Mouse (Mus musculus): Measurements from ENCODE around the gene Gm44596. TPM values are rescaled to one million over a fixed set of nuclear protein-coding genes. Genes with fewer than 3 reads are reported as not detected.
A peak's percentile ranks its signal among the peaks of the same experiment; 100 is the strongest.

Gene Gm44596
- total and polyA plus RNA-seq, 3 experiments, result not detected

GRCm38 (mm10) chr6:128358999-128359398, 16.3 kb upstream of the Gm44596 start:
- WGBS, result 25% methylated on average over 2 of the region's 2 CpGs
- H3K79me2 ChIP-seq (replicated peaks; ENCODE audit: control insufficient read depth, insufficient read depth, low read length), result no peaks in the 10 kb centered on the region
- no peak overlapping the region for H3K27ac ChIP-seq
- H3K4me3 ChIP-seq, result no peak overlapping the region
- H3K36me3 ChIP-seq (ENCODE audit: control insufficient read depth, insufficient read depth, low read length), result no peaks in the 10 kb centered on the region
- DNase-seq, result peak; percentile 50 to 79
- H3K9ac ChIP-seq (ENCODE audit: low read depth, low read length), result no peak overlapping the region
- TF ChIP-seq POLR2A (IDR thresholded peaks at IDR 0.05; ENCODE audit: insufficient read depth, low read depth, low read length) (no peak), CTCF (IDR thresholded peaks at IDR 0.05) (peak; percentile 96), EP300 (IDR thresholded peaks at IDR 0.05; ENCODE audit: insufficient read depth, low read depth, low read length) (peak; percentile 44; the same call in 1 of the 2 replicates)
- H3K27me3 ChIP-seq (ENCODE audit: control insufficient read depth, insufficient read depth, low read length), result no peaks in the 10 kb centered on the region
- H3K4me1 ChIP-seq (ENCODE audit: control insufficient read depth, insufficient read depth, low read length), result peaks cover 2% of the 10 kb centered on the region; the same call in 1 of the 2 replicates
- intact Hi-C loops (cut with DNase I), result loop anchor here (1.0 kb wide), 1 partner anchor 41 kb away; no protein-coding TSS in a partner anchor

- TF ChIP-seq EP300 (IDR thresholded peaks at IDR 0.05; ENCODE audit: insufficient read depth, low read depth, low read length) (no peak), POLR2A (IDR thresholded peaks at IDR 0.05; ENCODE audit: insufficient read depth, low read depth, low read length) (no peak), CTCF (IDR thresholded peaks at IDR 0.05) (no peak)
- H3K27me3 ChIP-seq (ENCODE audit: control insufficient read depth, insufficient read depth, low read length), result no peaks in the 10 kb centered on the region
- peaks cover 1% of the 10 kb centered on the region; the same call in 1 of the 2 replicates for H3K4me1 ChIP-seq (ENCODE audit: control insufficient read depth, insufficient read depth, low read length)
- intact Hi-C loops (cut with DNase I), result loop anchor here (5.0 kb wide), 2 partner anchors 50 to 160 kb away; no protein-coding TSS in a partner anchor
- peak overlapping the region; percentile 84 for H3K9ac ChIP-seq (ENCODE audit: low read depth, low read length)
- DNase-seq, result no peak
- peak overlapping the region; percentile 83 for H3K4me3 ChIP-seq
- 25% methylated on average over 9 of the region's 9 CpGs for WGBS
- peak overlapping the region; percentile 80 for H3K27ac ChIP-seq
- H3K36me3 ChIP-seq (ENCODE audit: control insufficient read depth, insufficient read depth, low read length), result no peaks in the 10 kb centered on the region
- no peaks in the 10 kb centered on the region; the same call in 1 of the 2 replicates for H3K79me2 ChIP-seq (replicated peaks; ENCODE audit: control insufficient read depth, insufficient read depth, low read length)
These were observed 13.4 kb upstream of the Gm44596 start for GRCm38 (mm10) chr6:128361901-128362300.

- no peaks in the 10 kb centered on the region; the same call in 1 of the 2 replicates for H3K79me2 ChIP-seq (replicated peaks; ENCODE audit: control insufficient read depth, insufficient read depth, low read length)
- no peaks in the 10 kb centered on the region for H3K36me3 ChIP-seq (ENCODE audit: control insufficient read depth, insufficient read depth, low read length)
- WGBS, result under 1% methylated on average over 75 of the region's 76 CpGs
- H3K27me3 ChIP-seq (ENCODE audit: control insufficient read depth, insufficient read depth, low read length), result no peaks in the 10 kb centered on the region
- peak within 1 kb of the TSS; percentile 83 for H3K4me3 ChIP-seq
- peak within 1 kb of the TSS; percentile 84 for H3K9ac ChIP-seq (ENCODE audit: low read depth, low read length)
- peaks cover 1% of the 10 kb centered on the region; the same call in 1 of the 2 replicates for H3K4me1 ChIP-seq (ENCODE audit: control insufficient read depth, insufficient read depth, low read length)
- TF ChIP-seq POLR2A (IDR thresholded peaks at IDR 0.05; ENCODE audit: insufficient read depth, low read depth, low read length) (no peak), EP300 (IDR thresholded peaks at IDR 0.05; ENCODE audit: insufficient read depth, low read depth, low read length) (no peak), CTCF (IDR thresholded peaks at IDR 0.05) (no peak)
- intact Hi-C loops (cut with DNase I), result loop anchor here (5.0 kb wide), 2 partner anchors 50 to 160 kb away; no protein-coding TSS in a partner anchor
- H3K27ac ChIP-seq, result peak within 1 kb of the TSS; percentile 80
- peak; percentile 90 to 92 for DNase-seq
These were observed 12.8 kb upstream of the Gm44596 start, which contains the start of the genes Rhno1 and Foxm1 for GRCm38 (mm10) chr6:128362381-128363006. TSS of gene Rhno1 (minus strand) at chr6:128362911. TSS of gene Foxm1 (plus strand) at chr6:128362967.

- no peaks in the 10 kb centered on the region; the same call in 1 of the 2 replicates for H3K79me2 ChIP-seq (replicated peaks; ENCODE audit: control insufficient read depth, insufficient read depth, low read length)
- peak overlapping the region; percentile 83 for H3K4me3 ChIP-seq
- 3% methylated on average over 45 of the region's 46 CpGs for WGBS
- no peak for DNase-seq
- peaks cover 1% of the 10 kb centered on the region; the same call in 1 of the 2 replicates for H3K4me1 ChIP-seq (ENCODE audit: control insufficient read depth, insufficient read depth, low read length)
- TF ChIP-seq POLR2A (IDR thresholded peaks at IDR 0.05; ENCODE audit: insufficient read depth, low read depth, low read length), result no peak
- no peak for TF ChIP-seq EP300 (IDR thresholded peaks at IDR 0.05; ENCODE audit: insufficient read depth, low read depth, low read length)
- TF ChIP-seq CTCF (IDR thresholded peaks at IDR 0.05), result no peak
- peak overlapping the region; percentile 43 for H3K9ac ChIP-seq (ENCODE audit: low read depth, low read length)
- H3K27me3 ChIP-seq (ENCODE audit: control insufficient read depth, insufficient read depth, low read length), result no peaks in the 10 kb centered on the region
- H3K27ac ChIP-seq, result peak overlapping the region; percentile 80; the same call in 1 of the 2 replicates
- intact Hi-C loops (cut with DNase I), result loop anchor here (5.0 kb wide), 2 partner anchors 49 to 161 kb away; no protein-coding TSS in a partner anchor
- H3K36me3 ChIP-seq (ENCODE audit: control insufficient read depth, insufficient read depth, low read length), result no peaks in the 10 kb centered on the region
These were observed 12.1 kb upstream of the Gm44596 start for GRCm38 (mm10) chr6:128363007-128363825.

GRCm38 (mm10) chr6:128364721-128365120, 10.6 kb upstream of the Gm44596 start:
- H3K36me3 ChIP-seq (ENCODE audit: control insufficient read depth, insufficient read depth, low read length), result no peaks in the 10 kb centered on the region
- H3K79me2 ChIP-seq (replicated peaks; ENCODE audit: control insufficient read depth, insufficient read depth, low read length), result no peaks in the 10 kb centered on the region; the same call in 1 of the 2 replicates
- H3K4me1 ChIP-seq (ENCODE audit: control insufficient read depth, insufficient read depth, low read length), result no peaks in the 10 kb centered on the region
- intact Hi-C loops (cut with DNase I), result loop anchor here (5.0 kb wide), 2 partner anchors 48 to 162 kb away; no protein-coding TSS in a partner anchor
- H3K27ac ChIP-seq, result no peak overlapping the region
- 59% methylated on average over 6 of the region's 6 CpGs for WGBS
- H3K4me3 ChIP-seq, result no peak overlapping the region
- no peak for TF ChIP-seq POLR2A (IDR thresholded peaks at IDR 0.05; ENCODE audit: insufficient read depth, low read depth, low read length)
- no peak for TF ChIP-seq EP300 (IDR thresholded peaks at IDR 0.05; ENCODE audit: insufficient read depth, low read depth, low read length)
- no peak for TF ChIP-seq CTCF (IDR thresholded peaks at IDR 0.05)
- DNase-seq, result no peak
- H3K9ac ChIP-seq (ENCODE audit: low read depth, low read length), result no peak overlapping the region
- H3K27me3 ChIP-seq (ENCODE audit: control insufficient read depth, insufficient read depth, low read length), result no peaks in the 10 kb centered on the region

Data from heart, adult 2 months (tissue).